Mouse (Mus musculus) spleen, adult 2 months (tissue): ENCODE measurements around the gene Mapkapk5. TPM values are rescaled to one million over a fixed set of nuclear protein-coding genes. Genes with fewer than 3 reads are reported as not detected.
"Not testable (repeated sequence)": the region's sequence is repeated elsewhere in the genome, so short reads cannot be mapped to it uniquely, and the experiment has no call there.

Experiments
- DNase-seq, 2 experiments: peaks; one replicate each; pipeline versions ENCODE4 v3.0.0 to v3.0.0-alpha.2; 2012 to 2021; ENCODE audit warnings: low spot score in 2 of 2, low read depth in 1 of 2
- H3K27ac ChIP-seq: fragments of 200-500 bp; 2 replicates; pipeline ENCODE4 v1.5.1; 2012; ENCODE audit warnings: low read length, inconsistent platforms; ENCODE audit not compliant: insufficient read depth
- H3K27me3 ChIP-seq: fragments of 200-500 bp; 2 replicates; pipeline ENCODE4 v1.6.1; 2012; ENCODE audit warnings: mild to moderate bottlenecking, moderate library complexity, low read length, inconsistent platforms; ENCODE audit not compliant: control insufficient read depth, insufficient read depth
- H3K36me3 ChIP-seq: fragments of 200-500 bp; 2 replicates; pipeline ENCODE4 v1.6.1; 2012; ENCODE audit warnings: mild to moderate bottlenecking, low read length, inconsistent platforms; ENCODE audit not compliant: control insufficient read depth, insufficient read depth
- H3K4me1 ChIP-seq: fragments of 200-500 bp; 2 replicates; pipeline ENCODE4 v1.6.1; 2011; ENCODE audit warnings: inconsistent platforms; ENCODE audit not compliant: control insufficient read depth, insufficient read depth, insufficient read length
- H3K4me3 ChIP-seq: fragments of 200-500 bp; 2 replicates; pipeline ENCODE4 v1.5.1; 2011; ENCODE audit warnings: mild to moderate bottlenecking, inconsistent platforms; ENCODE audit not compliant: insufficient read depth, insufficient read length; ENCODE audit errors: extremely low read depth
- CTCF ChIP-seq: fragments of 200-500 bp; IDR thresholded peaks from 2 replicates; pipeline ENCODE4 v1.5.1; 2011; ENCODE audit warnings: mild to moderate bottlenecking, inconsistent platforms; ENCODE audit not compliant: insufficient read depth, insufficient read length, insufficient replicate concordance; ENCODE audit errors: extremely low read depth
- POLR2A ChIP-seq: fragments of 200-500 bp; IDR thresholded peaks from 2 replicates; pipeline ENCODE4 v1.6.1; 2011; ENCODE audit warnings: low read depth, low read length, inconsistent platforms
- WGBS: fragments of 180-500 bp; shearing (Covaris S2); methylation state at CpG from one replicate; pipeline ENCODE4 v1.1.7; 2018; 5-methylcytosine and 5-hydroxymethylcytosine counted together
- polyA plus RNA-seq: library from polyadenylated mRNA; depleted of rRNA; stranded (reverse); fragments of >200 nt; gene quantifications from 2 replicates; pipeline ENCODE4 v1.2.3, GENCODE M21; 2012; rRNA removed

The Mapkapk5 gene
- polyA plus RNA-seq, 1 experiment = 18.9 TPM

DNA sequence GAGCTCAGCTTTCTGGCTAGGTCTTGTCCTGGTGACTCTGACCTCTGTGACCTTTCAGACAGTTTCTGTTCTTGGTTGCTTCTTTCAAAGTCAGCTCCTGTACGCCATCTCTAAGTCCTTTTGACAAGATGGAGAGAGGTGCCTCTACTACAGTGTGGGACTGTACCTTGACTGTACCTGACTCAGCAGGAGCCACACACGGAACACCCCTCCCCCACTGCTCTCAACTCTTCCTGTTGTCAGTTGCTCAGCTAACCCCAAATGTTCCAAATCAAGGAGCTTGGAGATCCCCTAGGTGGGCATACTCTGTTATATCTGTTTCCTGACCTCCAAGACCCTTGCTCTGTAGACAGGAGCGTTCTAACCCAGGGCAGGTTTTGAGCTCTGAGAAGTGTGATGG is 42.5 kb downstream of the Mapkapk5 start, which contains the start of gene Adam1b:
Gene Adam1b (minus strand): TSS at position 205 of the 400 bp plus-strand sequence.
- TF ChIP-seq CTCF = no peak
- TF ChIP-seq POLR2A = no peak
- no peaks in the 10 kb centered on the region for H3K36me3 ChIP-seq
- no peaks in the 10 kb centered on the region for H3K4me1 ChIP-seq
- H3K27ac ChIP-seq = no peak within 1 kb of the TSS
- no peaks in the 10 kb centered on the region for H3K27me3 ChIP-seq
- 73% methylated on average over 3 of the region's 3 CpGs for WGBS
- no peak within 1 kb of the TSS for H3K4me3 ChIP-seq
- no peak for DNase-seq

DNA sequence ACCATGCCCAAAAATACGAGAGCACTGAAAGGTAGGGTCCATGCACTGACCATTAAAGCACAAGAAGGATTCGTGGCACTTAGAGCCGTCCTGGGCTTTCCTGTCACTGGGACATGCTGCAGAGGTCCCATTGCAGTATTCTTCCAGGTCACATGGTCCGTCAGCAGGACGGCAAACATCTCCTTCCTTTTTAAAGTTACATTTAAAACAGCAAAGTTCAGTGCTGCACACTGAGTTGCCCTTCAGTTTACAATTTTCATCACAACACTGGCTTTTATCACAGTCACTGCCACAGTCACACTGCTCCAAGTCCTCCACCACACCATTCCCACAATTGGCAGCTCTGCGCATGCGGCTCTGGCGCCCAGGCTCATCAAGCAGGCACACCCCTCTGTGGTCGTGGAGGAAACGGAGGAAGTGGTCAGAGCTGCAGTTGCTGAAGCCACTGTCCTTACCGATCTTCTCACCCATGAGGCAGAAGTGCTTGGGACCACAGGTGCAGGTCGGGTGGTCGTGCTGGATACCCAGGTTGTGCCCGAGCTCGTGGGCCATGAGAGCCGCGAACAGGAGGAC is 44.2 kb downstream of the Mapkapk5 start:
- H3K27me3 ChIP-seq, H3K27ac ChIP-seq, H3K36me3 ChIP-seq, H3K4me1 ChIP-seq: not testable (repeated sequence)
- 13% methylated on average over 11 of the region's 17 CpGs for WGBS
- H3K4me3 ChIP-seq = peak overlapping the region; percentile 12; the same call in 1 of the 2 replicates
- DNase-seq = peak in 1 of 2 experiments; percentile 7

DNA sequence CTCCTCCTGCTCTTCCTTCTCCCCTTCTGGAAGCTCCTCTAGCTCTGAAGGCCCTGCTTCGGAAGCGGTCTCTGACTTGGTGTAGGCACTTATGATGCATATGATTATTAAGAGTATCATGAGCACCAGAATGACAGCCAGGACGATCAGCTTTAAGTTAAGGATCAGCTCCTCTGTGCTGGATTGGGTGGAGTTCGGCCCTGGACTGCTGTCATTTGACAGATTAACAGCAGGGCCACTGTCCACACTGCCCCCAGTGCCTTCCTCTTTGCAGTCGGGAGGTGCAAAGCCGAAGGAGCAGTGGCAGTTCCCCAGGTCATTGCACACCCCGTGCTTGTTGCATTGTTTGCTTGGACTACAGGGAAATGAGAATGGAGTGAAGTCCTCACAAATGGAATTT is 45.0 kb downstream of the Mapkapk5 start:
- no peak for DNase-seq
- Histone ChIP-seq H3K27me3 (no peaks in the 10 kb centered on the region), H3K4me3 (no peak overlapping the region), H3K36me3 (no peaks in the 10 kb centered on the region), H3K4me1 (no peaks in the 10 kb centered on the region), H3K27ac (no peak overlapping the region)
- WGBS = 39% methylated on average over 7 of the region's 7 CpGs
- TF ChIP-seq POLR2A (no peak), CTCF (no peak)

DNA sequence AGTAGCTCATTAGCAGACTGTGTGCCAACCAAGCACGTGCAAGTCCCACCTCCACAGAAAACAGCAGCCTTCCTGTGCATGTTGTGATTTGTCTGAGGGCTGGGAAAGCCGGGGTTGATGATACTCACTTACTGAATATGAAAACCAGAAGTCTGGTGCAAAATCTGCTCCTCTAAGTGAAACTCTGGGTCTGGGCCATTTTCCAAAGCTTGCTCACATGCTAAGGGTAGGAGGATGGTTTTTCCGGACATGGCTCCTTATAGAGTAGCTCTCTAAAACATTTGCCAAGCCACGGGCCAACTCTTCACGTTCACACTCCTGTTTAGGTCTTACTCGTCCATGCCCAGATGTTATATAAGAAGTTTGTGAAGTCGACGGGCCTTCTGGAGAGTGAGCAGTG is 52.4 kb downstream of the Mapkapk5 start:
- Histone ChIP-seq H3K4me3 (no peak overlapping the region), H3K27ac (no peak overlapping the region), H3K27me3 (no peaks in the 10 kb centered on the region), H3K4me1 (no peaks in the 10 kb centered on the region), H3K36me3 (no peaks in the 10 kb centered on the region)
- no peak for TF ChIP-seq POLR2A
- TF ChIP-seq CTCF = no peak
- WGBS = 72% methylated on average over 8 of the region's 8 CpGs
- no peak for DNase-seq

DNA sequence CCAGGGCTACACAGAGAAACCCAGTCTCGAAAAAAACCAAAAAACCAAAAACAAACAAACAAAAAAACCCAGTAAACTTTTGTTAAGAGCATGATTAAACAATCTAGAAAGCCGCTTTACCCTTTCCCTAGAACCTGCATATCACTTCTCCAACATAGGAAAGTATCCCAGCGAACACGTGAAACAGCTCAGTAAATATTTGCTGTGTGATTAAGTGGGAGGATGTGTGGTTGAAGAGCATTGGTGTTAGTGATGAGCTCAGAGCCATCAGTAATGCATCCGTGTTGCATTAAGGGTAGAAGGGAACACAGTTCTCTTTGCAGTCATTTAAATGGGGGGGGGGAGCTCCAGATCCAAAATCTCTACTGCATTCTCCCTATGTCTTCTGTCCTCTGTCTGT is 60.9 kb downstream of the Mapkapk5 start:
- Histone ChIP-seq H3K4me1 (no peaks in the 10 kb centered on the region), H3K36me3 (no peaks in the 10 kb centered on the region), H3K4me3 (no peak overlapping the region), H3K27ac (no peak overlapping the region), H3K27me3 (no peaks in the 10 kb centered on the region)
- DNase-seq = no peak
- TF ChIP-seq POLR2A = no peak
- TF ChIP-seq CTCF = no peak
- WGBS = 81% methylated on average over 5 of the region's 5 CpGs

DNA sequence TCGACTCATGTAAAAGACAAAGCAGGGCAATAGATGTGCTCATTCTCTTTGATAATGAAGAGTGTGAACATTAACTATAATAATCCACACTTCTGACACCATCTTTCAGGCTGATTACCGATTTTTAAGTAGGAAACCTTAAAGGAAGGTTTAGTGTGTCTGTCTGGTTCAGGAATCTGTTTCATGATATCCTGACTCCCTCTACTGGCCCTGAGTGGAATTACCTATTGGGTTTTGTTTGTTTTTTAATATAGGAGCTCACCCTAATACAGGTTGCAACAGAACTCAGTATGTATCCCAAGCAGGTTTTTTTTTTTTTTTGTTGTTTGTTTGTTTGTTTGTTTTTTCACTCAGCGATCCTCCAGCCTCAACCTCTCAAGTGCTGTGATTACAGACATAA is 68.0 kb downstream of the Mapkapk5 start:
- Histone ChIP-seq H3K4me1 (no peaks in the 10 kb centered on the region), H3K27me3 (no peaks in the 10 kb centered on the region), H3K36me3 (no peaks in the 10 kb centered on the region), H3K27ac (no peak overlapping the region), H3K4me3 (no peak overlapping the region)
- WGBS = 32% methylated on average over 3 of the region's 3 CpGs
- DNase-seq = peak; percentile 25 to 41
- no peak for TF ChIP-seq CTCF
- no peak for TF ChIP-seq POLR2A

- no peak overlapping the region for H3K27ac ChIP-seq
Measured at GRCm38 (mm10) chr5:121476040-121476439, 69.7 kb downstream of the Mapkapk5 start.

More at GRCm38 (mm10) chr5:121476040-121476439, 69.7 kb downstream of the Mapkapk5 start:
- TF ChIP-seq POLR2A = no peak
- TF ChIP-seq CTCF = no peak
- Histone ChIP-seq H3K4me1 (no peaks in the 10 kb centered on the region), H3K4me3 (no peak overlapping the region), H3K27me3 (no peaks in the 10 kb centered on the region), H3K36me3 (no peaks in the 10 kb centered on the region)
- DNase-seq = no peak
- 80% methylated on average over 1 of the region's 1 CpGs for WGBS

Other genes starting within 250 kb of the Mapkapk5 start
- gene Trafd1, start 160.3 kb downstream of the Mapkapk5 start, polyA plus RNA-seq = 75.4 and 82.2 TPM in 2 replicates
- gene Naa25, start 148.0 kb downstream of the Mapkapk5 start, polyA plus RNA-seq = 7.5 TPM in 2 replicates
- gene Tmem116, start 94.0 kb downstream of the Mapkapk5 start, polyA plus RNA-seq = 1.3 and 2.3 TPM in 2 replicates
- 47.5 and 52.0 TPM in 2 replicates for gene Erp29, start 93.4 kb downstream of the Mapkapk5 start, polyA plus RNA-seq
- gene Adam1b, start 42.5 kb downstream of the Mapkapk5 start, polyA plus RNA-seq = 0.02 TPM in 1 of 2 replicates, not detected in the other
- gene Adam1a, start 423 bp downstream of the Mapkapk5 start, polyA plus RNA-seq = 2.1 and 2.8 TPM in 2 replicates
- gene Gm42878, start 423 bp downstream of the Mapkapk5 start, polyA plus RNA-seq = 0.19 TPM in 1 of 2 replicates, not detected in the other
- gene Aldh2, start 47.9 kb upstream of the Mapkapk5 start, polyA plus RNA-seq = 384 and 386 TPM in 2 replicates
- 3.9 and 5.5 TPM in 2 replicates for gene Acad12, start 73.0 kb upstream of the Mapkapk5 start, polyA plus RNA-seq
- 3.9 and 4.4 TPM in 2 replicates for gene Acad10, start 114.6 kb upstream of the Mapkapk5 start, polyA plus RNA-seq
- gene Brap, start 114.7 kb upstream of the Mapkapk5 start, polyA plus RNA-seq = 17.9 and 22.5 TPM in 2 replicates
- 70.0 and 71.9 TPM in 2 replicates for gene Atxn2, start 165.4 kb upstream of the Mapkapk5 start, polyA plus RNA-seq